Mouse (Mus musculus): ENCODE results near the gene Vcl.

Gene Vcl

DNA sequence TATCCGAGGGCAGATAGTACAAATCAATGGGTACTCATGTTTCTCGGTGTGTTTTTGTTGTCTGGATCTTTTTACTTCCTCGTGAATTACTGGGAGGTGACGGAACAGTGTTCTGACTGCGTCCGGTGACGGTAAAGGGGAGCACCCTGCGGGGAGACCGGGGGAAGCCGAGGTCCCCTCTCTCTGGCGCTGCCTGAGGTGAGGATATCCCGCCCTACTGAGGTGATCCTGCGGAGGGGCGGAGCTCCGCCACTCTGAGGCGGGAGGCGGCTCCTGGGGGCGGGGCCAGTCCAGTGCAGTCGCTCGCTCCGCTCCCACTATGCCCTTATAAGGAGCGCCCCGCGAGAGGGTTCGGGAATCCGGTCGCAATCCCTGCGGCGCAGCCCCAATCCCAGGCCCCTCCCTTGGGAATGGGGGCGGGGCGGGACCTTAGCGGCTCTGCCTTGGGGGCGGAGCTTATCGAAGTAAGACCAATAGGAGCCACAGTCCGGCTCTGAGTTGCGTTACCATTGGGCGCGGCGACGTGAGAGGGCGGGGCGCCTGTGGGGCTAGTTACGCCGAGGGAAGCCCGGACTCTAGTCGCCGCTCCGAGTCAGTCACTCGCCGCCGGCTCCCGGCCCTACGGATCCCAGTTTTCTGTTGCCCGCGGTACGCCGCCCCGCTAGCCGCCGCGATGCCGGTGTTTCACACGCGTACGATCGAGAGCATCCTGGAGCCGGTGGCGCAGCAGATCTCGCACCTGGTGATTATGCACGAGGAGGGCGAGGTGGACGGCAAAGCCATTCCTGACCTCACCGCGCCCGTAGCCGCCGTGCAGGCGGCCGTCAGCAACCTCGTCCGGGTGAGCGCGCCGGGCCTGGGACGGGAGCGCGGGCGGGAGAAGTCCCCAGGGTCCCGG lies at the start of gene Vcl:
Gene Vcl, plus strand, starts transcription at position 551 of the 898 bp plus-strand sequence.
- peak; percentile 90 for DNase-seq (ENCODE audit: low spot score in 2 of 2)

DNA sequence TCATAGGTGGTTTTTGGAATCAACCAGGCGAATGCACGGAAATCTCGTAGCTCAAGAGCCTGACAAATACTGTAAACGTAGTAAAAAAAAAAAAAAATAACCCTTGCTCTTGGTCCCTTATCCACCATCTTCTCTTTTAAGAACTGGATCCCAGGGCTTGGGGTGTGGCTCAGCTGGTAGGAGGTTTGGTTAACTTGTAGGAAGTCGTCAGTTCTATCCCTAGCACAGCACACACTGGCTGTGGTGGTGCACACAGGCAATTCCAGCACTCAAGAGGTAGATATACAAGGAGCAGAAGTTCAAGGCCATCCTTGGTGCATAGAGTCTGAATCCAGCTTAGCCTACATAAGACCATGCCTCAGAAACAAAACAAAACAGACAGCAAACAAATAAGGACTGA lies 44.5 kb upstream of the Vcl start:
- DNase-seq (ENCODE audit: low spot score in 2 of 2): no peak

DNA sequence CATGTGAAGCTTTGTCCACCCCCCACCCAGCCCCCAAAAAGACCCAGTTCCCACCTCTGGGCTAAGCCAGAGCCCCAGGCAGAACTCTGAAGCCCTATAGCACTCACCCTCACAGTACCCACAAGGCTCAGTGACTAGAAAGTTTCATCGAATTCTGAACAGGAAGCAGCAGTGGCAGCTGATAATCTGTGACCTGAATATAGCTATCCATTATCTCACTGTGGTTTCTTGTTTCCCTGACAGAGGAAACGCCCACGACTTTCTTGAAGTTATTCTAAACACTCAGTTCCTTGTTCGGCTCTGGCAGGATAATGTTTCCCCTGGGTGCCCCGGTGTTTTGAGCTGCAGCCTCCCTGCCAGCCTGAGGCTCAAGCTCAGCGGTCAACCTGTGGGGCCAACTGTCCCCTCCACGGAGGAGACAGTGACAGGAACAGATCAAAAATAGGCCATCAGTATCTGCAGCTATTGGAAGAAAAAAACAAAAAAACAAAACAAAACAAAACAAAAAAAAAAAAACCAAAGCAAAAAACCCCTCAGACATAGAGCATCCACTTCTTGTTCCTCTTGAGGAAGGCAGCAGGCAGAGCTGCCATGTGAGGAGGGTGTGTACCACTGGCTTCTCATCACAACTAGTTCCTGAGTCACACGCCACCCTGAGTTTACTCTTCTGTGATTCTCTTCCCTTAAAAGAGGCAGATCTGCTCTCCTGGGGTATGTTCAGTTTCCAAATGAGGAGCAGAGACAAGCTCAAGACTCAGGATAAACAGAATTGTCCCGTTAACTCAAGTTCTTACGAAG lies 43.9 kb upstream of the Vcl start:
- DNase-seq (ENCODE audit: low spot score in 2 of 2): peak; percentile 22 to 54

DNA sequence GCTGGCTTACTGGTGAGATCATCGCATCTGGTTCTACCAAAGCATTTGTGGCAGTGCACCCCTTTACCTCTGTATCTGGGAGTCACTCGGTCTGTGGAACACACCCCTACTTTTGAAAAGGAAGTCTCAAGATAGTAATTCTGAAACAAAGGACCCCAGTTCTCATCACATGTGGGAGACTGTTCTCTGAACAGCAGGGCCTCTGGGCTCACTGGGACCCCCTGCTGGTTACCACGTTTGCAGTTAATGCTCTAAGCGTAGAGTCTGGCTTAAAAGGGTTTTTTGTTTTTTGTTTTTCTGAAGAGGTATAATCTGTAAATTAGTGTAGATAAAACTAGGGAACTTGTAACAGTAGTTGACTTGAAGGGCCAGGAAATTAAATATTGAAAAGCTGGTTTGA lies 42.9 kb upstream of the Vcl start:
- peak; percentile 69 to 89 for DNase-seq (ENCODE audit: low spot score in 2 of 2)

DNA sequence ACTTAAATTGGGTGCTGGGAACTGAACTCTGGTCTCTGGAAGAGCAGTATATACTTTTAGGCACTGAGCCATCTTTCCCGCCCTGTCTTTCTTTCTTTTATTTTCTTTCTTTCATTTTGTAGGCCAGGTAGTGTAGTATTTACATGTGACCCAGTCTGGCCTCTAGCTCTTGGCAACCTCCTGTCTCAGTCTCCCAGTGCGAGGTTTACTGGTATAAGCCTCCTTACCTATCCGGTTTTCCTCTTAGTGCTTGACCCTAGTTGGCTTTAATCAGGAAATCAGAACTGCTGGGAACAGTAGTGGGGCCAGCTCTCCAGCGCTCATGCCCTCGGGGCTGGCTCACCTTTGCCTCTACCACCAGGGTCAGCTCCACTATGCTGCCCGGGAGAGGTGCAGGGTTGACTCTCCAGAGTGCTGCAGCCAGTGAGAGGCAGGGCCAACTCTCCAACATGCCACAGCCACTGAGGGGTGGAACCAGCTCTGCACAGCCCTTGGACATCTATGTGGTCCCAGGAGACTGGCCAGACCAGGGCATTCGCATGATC lies 41.6 kb upstream of the Vcl start:
- no peak for DNase-seq (ENCODE audit: low spot score in 2 of 2)

DNA sequence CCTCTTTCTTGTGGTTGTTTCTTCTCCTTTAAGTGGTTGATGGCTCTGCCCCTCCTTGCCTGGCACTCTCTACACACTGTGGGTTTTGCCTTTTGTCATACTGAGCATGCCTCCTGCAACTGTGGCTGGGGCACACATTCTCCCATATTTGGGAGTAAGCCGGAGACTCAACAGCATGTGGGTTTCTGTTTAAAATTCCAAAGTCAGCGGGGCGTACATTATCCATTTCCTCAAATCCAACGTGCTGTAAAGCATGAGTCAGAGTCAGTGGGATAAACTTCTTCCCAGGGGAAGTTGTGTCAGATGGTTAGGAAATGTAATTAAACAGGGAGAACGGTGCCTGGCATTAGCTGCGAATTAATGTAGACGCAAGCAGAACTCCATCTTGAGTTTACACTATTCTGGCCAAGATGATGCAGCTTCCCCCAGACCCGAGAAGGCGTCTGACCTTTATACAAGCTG lies 37.2 kb upstream of the Vcl start:
- DNase-seq (ENCODE audit: low spot score in 2 of 2): no peak

DNA sequence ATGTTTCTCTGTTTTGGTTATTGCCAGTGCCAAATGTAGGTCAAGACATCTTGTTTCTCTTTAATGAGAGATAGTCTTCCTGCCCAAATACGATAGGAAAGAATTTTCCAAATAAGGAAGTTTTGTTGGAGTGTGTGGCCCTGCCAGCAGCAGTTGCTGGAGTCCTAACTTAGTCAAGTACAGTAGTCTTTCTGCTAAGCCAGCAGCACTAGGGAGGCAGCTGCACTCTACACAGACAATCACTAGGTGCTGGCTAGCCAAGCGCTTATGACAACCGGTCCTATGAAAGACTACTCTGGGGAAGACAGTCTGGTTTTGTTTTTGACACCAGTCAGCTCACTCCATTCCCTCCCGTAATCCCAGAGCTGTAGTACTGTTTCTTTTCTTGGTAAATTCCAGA lies 35.4 kb upstream of the Vcl start:
- no peak for DNase-seq (ENCODE audit: low spot score in 2 of 2)

DNA sequence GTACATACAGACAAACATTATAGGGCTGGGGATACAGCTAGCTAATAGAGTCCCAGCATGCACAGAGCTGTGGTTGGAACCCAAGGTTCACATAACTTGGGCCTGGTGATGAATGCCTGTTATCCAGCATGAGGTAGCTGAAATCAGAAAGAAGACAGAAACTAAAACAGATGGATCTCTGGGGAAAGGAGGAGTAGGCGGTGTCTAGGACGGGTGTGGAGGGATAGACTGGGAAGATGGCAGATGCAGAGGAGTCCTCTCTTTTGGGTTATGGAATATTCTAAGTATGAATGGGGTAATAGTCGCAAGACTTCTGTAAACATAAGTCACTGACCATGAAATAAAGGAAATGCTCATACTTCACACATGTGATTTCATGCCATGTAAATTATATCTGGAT lies 27.9 kb upstream of the Vcl start:
- DNase-seq (ENCODE audit: low spot score in 2 of 2): no peak

DNA sequence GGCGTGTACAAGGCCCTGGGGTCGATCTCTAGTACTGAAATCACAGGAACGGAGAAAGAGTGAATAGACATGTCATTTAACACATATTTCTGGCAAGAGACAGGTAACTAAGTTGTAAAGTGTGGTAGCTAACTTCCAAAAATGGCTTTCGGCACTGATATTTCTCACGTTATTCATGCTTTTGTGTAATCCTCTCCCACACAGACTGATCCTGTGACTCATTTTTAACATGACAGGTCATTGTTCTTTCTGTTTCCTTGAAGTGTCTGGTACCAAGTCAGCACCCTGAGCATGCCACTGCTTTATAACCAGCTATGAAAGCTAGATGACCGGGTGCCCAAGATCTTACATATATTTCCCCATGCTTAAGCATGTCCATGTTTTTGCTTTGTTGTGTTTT lies 26.1 kb upstream of the Vcl start:
- no peak for DNase-seq (ENCODE audit: low spot score in 2 of 2)

DNA sequence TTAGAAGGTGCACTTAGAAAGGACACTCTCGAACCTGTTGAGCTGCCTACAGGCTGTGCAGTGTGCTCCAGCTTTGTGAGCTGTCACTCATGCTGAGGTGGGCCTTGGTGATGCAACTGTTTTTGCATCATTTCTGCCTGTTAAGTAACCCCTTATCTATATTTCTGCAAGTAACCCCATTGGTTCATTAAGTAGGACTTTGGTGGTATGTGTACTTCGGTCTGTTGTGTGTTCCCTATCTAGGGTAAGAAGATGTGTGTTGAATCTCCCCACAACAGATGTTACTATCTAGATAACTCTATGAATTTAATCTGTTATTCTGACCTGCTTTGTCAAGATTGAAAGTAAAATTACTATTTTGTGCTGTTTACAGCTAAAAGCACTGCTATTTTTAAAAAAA lies 17.4 kb upstream of the Vcl start:
- DNase-seq (ENCODE audit: low spot score in 2 of 2): no peak

DNA sequence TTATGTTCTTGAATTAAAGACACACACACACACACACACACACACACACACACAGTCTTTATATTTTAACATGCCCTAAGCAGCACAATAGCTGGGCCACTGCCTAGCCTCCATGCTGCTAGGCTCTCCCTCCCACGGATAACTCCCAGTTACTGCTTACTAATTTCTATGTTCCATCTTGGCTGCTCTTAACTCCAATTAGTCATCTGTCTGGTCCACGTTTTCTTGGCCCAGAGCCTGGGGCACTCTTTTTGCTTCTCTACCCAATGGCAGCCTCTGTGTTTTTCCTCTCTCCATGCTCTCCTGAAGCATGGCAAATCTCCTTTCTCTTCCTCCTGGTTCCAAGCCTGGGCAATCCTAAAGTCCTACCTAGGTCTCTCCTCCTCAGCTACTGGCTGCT lies 14.8 kb upstream of the Vcl start:
- DNase-seq (ENCODE audit: low spot score in 2 of 2): no peak

DNA sequence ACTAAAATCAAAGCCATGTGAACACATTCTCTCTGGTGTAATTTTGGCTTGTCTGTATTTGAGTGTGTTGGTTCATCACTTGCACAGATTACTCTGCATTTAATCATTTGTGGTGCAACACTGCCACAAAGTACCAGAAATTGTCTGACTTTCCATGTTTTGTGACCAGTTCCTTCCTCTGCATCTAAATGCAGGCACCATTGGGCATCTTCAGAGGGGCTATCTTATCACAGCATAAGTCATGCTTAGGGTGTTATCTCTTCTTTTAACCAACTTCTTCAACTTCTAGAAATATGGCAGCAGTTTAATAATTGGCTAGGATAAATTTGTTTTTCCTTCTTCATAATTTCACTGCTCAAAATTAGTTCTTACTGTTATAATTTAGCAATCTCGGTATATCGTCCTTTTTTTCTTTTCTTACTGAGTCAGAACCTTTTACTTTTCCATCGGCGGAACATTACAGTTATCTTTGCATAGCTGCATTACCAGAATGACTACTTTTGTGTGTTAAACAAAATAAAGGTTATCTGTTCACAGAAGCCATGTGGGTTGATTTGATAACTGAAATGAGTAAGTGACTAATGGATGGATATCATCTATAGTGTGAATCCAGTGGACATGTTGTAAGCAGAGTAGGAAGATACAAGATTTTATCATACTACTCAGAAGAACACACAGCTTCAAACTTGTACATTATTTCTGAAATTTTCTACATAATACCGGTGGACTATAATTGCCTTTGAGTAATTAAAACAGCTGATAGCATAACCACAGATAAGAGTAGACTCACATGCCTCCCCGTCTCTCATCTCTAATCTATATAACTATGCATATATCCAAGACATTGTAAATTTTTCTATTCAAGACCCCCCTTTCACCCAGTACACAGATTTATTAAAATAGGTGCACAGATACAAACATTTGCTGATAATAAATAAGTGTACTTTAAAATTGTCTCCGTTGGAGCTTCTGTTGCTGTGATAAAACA lies 12.3 kb upstream of the Vcl start:
- DNase-seq (ENCODE audit: low spot score in 2 of 2): no peak

DNA sequence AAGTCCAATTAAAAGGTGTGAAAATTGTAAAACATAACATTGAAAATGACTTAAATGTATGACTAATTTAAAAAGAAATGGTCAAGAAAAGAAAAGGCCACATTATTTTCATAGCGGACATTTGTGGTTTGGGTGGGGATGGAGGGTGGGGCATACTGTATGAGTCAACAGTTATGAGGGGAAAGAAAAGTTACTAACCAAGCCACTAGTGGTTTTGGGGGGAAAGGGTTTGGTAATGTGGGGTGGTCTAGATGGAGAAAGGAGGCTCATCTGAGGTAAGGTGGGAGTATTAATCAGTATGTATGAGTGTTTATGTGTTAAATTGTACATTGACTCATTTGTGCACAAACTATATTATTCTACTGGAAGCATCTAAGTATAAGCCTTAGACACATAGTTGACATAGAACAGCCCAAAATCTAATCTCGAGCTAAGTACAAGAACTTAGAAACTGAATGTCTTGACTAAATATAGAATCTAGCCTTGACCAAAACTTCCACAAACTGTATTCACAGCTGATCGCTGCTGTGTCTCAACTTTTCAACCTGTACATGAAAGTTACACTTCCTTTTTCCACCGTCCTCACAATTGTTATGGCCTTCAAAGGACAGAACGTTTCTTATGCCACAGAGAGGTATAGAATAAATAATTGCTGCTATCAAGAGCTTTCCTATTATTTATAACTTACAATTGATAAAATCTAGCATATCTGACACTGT lies 5.0 kb upstream of the Vcl start:
- no peak for DNase-seq (ENCODE audit: low spot score in 2 of 2)

DNA sequence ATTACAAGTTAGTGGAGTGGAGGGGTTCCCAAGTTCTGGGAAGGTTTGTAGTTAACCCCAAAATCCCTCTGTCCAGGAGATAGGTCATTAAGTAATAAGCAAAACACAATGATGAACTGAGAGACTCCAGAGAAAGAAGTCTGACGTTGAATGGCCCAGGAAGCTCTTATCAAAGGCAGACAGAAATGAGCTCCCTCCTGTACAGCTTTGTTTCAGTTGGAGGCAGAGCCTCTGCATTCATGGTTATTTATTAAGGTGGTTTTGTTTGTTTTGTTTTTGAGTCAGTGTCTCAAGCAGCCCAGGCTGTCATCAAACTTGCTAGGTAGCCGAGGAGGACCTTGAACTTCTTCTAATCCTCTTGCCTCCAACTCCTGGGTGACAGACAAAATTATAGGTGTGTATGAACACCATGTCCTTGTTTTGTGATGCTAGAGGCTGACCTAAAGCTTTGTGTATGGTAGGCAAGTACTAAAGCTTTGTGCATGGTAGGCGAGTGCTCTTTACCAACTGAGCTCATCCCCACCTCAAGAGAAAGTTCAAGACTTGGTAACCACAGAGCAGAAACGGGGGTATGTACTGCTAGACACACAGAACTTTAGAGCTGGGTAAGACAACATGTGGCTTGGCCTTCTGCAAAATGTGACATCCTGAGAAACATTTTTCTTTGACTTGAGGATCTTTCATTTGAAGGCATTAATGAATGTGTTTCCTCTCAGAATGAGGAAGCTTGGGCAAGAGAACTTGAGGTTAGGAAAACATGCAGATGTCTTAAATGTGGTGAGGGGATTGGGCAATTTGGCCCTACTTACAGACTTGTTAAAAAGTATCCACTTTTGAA lies 1.5 kb upstream of the Vcl start:
- DNase-seq (ENCODE audit: low spot score in 2 of 2): no peak

DNA sequence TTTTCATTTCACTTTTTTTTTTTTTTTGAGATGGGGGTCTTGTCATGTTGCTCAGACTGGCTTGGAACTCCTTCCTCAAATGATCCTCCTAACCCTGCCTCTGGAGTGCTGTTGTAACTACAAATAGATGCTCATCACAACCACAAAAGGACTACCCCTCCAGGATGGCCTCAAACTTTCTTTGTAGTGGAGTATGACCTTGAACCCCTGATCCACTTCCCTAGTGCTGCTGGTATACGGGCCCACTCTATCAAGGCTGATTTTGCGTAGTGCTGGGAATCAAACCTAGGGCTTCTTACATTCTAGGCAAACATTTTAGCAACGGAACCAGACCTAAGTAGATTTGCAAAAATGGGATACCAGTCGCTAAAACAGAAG lies 901 bp upstream of the Vcl start:
- DNase-seq (ENCODE audit: low spot score in 2 of 2): peak in 1 of 2 experiments; percentile 3

DNA sequence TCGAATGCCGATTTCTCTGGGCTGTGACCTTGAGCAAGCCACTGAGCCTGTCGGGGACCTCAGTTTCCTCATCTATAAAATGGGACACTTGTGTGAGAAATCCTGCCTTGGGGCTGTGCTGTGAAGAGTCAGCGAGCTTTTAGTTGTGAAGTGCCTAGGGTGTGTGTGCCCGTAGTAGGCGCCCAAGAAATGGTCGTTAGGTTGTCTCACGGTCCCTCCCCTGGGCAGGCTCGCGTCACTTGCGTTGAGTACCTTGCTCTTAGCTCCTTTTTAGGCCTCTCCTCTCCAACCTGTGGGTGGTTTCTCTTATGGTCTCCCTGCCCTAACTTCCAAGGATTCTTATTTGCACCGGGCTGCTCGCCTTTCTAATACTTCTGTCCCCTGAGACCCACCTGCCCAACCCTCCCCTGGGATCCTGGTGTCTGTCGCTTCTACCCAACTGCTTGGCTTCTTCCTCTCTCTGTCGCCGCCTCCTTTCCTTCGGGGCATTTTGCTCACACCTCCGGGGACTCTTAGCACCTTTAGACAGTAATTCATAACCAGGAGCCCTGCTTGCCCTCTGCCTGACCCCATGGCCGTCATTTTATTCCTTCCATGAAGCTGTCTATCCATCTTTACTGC lies 726 bp downstream of the Vcl start:
- DNase-seq (ENCODE audit: low spot score in 2 of 2): no peak

DNA sequence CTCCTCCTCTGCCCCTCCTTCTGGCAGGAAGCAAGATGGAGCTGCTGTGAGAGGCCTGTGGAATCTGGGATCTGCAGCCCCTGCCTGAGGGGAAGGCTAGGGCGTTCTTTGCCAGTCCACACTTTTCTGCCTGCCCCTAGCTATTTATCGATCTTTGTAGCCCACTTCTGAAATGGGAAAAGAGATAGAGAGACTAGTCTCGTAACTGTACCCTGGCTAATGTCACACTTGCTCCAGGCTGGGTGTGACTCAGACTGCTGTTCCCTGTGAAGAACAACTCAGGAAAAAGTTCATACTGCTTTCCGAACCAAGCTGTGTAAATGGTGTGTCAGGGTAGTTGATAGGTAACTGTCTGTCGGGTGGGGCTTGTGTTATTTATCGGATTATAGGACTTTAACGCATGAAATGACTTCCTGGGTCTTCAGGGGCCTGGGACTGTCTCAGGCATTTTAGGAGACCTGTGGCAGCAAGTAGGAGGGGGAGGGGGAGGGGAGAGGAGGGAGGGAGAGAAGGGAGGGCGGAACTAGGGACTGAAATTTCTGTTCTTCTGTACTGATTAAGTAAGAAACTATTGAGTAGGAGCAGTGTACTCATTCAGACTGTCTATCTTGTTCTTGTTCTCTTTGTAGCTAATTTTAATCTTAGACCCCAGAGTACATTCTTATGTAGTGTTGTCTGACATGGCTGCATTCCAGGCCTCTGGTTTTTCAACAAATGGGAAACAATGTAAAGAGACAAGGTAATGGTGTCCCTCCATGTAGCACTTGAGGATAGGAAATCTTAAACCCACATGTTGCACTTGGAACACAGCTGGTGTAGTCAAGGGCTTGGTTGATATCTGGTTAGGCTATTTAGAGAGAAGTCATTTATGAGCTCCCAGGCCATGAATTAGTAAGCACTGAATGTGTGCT lies 1.5 kb downstream of the Vcl start:
- no peak for DNase-seq (ENCODE audit: low spot score in 2 of 2)

DNA sequence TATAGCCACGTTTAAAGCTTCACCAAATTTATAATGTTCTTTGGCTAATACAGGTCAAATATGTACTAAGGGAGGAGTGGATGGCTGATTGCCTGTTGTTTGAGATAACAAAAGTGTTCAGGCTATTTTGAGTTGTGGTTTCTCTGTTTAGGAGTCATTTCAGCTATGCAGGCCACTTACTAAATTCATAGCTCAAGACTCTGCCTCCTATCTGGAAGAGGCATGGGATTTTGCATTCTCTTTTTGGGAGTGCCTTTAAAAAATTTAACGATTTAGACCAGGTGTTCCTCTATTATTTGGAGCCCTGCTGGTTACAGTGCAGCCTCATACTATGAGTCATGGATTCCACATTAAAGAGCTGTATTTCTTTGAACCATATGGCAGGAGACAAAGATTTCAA lies 9.2 kb downstream of the Vcl start:
- DNase-seq (ENCODE audit: low spot score in 2 of 2): no peak

Data from thymus, postnatal 10 days (tissue).